Mouse (Mus musculus) heart, postnatal 0 days (tissue): ENCODE results near the gene Slc25a33.

Experiments
- CTCF ChIP-seq: IDR thresholded peaks from 2 replicates; pipeline ENCODE4 v1.5.1; 2016; ENCODE audit warnings: antibody characterized with exemption, control low read depth, low read depth
- EP300 ChIP-seq: IDR thresholded peaks from 2 replicates; pipeline ENCODE4 v1.6.1; 2016; ENCODE audit warnings: antibody characterized with exemption, low read depth

DNA sequence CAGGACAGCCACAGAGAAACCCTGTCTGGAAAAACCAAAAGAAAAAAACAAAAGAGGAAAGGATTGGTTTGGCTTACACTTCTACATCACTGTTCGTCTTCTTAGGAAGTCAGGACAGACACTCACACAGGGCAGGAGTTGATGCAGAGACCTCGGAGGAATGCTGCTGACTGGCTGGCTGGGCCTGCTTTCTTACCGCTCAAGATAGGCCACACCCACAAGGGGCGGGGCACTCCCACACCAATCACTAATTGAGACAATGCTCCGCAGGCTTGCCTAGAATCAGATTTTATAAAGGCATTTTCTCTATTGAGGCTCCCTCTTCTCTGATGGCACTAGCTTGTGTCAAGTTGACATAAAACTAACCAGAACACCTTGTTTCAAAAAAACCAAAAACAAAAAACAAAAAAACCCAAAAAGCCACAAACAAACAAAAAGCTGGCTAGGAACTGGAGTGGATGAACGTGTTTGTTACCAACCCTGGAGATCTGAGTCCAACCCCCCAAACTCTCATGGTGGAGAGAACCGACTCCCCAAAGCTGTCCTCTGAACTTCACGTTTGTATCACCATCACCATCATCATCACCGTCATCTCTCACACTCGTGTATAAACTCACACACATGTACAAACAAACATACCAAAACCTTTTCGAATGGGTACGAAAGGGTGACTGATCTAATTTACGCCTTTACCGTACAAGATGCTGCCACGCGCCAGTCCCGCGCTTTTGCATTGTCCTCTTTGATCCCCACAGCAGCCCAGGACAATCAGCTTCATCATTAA is 72.5 kb downstream of the Slc25a33 start:
- TF ChIP-seq CTCF (no peak), EP300 (no peak)
